Mouse (Mus musculus) adrenal gland, adult 8-10 months (tissue): ENCODE measurements at regions not wholly inside any gene's neighbourhood (a gene's known extent, or its start where the extent isn't known, plus 50 kb on each side); places are given as distances from the start of the nearest gene placed in this dataset.
A peak's percentile ranks its signal among the peaks of the same experiment; 100 is the strongest.

Experiments
- DNase-seq: peaks from one replicate; pipeline ENCODE4 v3.0.0; 2022

- no peak for DNase-seq
These were observed 1789.0 kb upstream of the Gm7489 start for GRCm38 (mm10) chr15:52095629-52096190.

GRCm38 (mm10) chr15:52108761-52109160, 1775.9 kb upstream of the Gm7489 start:
- no peak for DNase-seq

DNA sequence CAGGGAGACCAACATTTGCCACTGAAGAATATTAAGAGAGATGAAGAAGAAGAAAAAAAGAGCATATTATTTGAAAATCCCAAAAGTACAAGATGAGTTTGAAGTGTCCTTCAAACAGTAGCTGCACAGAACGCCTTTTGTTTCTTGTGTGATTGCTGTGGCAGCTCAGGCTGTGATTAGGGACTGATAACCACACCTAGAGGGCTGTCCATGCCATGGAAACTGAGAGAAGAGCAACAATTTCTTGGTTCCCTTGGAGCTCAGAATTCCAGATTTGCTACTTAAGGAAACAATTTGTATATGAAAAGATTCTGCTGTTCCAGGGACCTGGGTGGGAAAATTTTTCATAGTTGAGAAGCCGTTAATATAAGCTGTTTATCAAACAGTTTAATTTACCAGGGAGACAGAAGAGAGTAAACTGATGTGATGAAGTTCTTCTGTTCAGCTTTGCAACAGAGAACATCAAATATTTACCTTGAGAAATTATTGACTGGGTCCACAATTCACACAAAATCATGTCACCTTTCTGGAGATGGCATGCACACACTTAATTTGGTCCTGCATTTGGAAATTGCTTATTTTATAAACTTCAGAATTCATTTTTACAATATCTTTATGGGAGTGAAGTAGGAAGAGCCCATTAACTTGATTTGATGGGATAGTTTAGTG, 1770.2 kb upstream of the Gm7489 start:
- no peak for DNase-seq

DNA sequence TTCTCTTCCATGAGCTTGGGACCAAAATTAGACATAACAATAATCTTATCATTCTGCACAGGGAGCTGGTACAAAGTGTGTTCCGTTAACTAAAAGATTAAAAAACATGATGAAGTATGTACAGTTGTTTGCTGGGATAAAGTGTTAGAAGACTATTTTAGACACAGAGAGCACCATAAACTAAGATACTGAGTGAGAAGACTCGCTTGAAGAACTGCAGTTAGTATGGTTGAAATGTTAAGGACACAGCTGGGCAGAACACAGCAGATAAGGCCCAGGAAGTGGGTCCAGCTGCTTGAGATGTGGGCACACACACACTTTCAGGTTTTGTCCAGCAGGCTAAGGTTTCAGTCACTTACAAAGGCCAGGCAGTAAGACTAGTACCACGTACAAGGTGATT, 1748.0 kb upstream of the Gm7489 start:
- DNase-seq = no peak

- no peak for DNase-seq
These were observed 1731.3 kb upstream of the Gm7489 start for GRCm38 (mm10) chr15:52153421-52153820.

- DNase-seq = no peak
These were observed 1728.9 kb upstream of the Gm7489 start for GRCm38 (mm10) chr15:52155784-52156183.

DNA sequence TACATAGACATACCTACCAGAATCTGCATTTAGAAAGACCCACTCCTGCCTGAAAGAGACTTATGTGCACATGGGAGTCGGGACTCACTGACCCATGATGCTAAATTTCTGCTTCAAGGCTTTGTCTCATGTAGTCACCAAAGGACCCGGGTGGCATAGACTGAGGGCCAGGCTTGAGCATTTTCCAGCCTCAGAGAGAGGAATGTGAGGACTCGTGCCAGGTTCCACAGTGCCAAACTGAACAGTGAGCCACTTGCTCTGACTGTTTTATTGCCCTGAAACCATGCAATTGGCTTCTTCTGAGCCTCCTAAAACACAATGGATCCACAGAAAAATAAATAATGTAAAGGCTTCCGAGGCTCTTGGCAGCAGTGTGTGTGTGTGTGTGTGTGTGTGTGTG, 1727.9 kb upstream of the Gm7489 start:
- DNase-seq = no peak

- DNase-seq = peak; percentile 16
These were observed 1724.3 kb upstream of the Gm7489 start for GRCm38 (mm10) chr15:52160181-52161088.

DNA sequence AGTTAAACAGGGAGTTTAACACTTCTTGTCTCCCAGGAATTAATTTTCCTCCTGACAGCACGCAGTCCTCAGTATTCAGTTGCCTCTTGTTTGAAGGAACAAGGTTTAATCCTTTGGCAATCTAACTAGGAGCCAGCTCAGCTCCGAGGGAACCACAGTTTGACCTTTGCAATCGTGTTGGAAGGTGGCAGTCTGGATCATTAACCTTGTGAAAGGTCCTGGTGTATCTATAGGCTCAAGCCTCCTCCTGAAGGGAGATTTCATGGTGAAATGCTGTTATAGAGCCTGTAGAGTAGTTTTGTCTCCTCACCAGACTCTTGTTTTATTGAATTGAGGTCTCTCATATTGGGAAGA, 1723.6 kb upstream of the Gm7489 start:
- no peak for DNase-seq

- DNase-seq = peak; percentile 14
These were observed 1723.0 kb upstream of the Gm7489 start for GRCm38 (mm10) chr15:52161568-52162316.

GRCm38 (mm10) chr15:52166144-52166543, 1718.6 kb upstream of the Gm7489 start:
- no peak for DNase-seq

GRCm38 (mm10) chr15:52166595-52167443, 1717.9 kb upstream of the Gm7489 start:
- no peak for DNase-seq

DNA sequence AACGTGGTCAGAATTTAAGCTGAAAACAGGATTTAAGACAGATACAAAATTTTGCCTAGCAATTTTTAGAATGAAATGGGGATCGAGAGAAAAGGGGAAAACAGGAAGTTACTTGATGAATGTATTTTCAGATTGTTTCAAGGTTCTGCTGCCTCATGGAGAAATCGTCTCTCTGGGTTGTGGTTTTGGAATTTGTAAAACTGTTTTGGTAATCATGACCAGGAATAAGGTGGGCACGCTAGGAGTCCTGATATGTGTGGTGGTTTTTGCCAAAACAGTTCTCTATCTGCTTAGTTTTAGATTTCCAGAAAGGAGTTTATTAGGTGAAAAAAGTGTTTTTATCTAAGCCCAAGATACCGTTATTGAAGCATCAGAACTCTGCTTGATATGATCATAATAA, 1716.9 kb upstream of the Gm7489 start:
- no peak for DNase-seq

DNA sequence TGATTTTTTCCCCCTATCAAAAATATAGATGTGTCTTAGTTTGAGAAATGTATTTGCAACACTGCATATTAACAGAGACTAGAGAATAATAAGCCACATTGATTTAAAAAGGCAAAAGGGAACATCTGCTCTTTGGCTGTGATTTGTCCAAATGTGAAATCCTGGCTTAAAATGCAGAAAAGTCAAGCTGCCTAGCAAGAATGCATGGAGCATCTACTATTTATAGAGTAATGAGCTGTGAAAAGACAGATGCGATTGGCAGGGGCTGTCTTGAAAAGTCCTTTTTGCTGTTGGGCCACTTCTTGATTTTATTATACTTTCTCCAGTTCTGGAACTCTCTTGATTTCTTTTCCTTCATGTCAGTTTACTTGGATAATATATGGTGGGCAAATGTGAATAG, 1707.8 kb upstream of the Gm7489 start:
- DNase-seq = no peak

DNA sequence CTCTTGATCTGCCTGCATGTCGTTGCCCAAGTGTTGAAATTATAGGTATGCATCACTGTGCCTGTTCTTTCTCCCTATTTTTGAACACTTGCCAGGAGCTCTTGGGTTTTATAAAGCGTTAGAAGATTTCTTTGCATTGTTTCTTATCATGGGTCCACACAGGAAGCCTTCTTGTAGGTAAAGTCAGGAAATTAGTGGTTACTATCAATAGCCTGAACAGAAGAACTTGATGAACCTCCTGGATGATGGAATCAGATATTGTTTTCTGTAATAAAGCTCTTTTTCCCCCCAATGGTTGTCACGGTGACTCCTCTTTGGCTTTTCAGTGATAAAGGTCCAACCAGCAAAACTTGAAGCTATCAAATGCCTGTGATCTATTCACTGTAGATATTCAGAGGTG, 1706.0 kb upstream of the Gm7489 start:
- DNase-seq = no peak

DNA sequence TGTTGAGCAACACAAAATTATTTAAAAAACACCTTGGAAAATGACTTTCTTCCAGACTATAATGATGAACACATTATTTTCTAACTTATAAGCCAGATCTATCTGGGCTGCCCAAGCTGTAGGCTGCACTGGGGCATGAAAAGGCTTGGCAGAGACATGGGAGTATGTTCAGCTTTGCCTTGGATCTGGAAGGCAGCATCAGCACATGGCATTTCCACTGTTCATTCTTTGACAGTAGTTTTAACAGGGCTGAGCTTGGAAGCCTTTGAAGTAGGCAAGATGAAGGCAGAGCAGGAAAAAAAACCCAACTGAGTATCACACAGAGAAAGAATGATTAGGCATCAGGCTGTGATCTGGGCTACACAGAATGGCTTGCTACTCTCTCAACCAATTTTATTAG, 1705.3 kb upstream of the Gm7489 start:
- no peak for DNase-seq

GRCm38 (mm10) chr15:52191176-52191575, 1693.5 kb upstream of the Gm7489 start:
- no peak for DNase-seq

DNA sequence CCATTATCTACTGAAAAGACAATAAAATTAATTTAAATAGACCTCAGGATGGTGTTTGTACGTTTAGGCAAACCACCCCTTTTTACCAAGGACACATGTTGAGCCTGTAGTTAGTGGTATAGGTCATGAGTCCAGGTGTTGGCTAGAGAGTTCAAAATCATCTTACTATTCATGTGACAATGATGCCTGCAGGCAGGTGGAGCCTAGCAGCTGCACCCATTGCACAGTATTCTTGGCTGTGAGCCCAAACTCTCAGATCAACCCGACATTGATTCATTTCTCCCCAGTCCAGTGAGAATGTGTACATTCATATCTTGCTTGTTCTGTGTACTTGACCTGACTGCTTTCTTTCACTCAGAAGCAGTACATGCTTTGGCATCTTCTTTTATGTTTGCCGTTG, 1677.4 kb upstream of the Gm7489 start:
- no peak for DNase-seq

DNA sequence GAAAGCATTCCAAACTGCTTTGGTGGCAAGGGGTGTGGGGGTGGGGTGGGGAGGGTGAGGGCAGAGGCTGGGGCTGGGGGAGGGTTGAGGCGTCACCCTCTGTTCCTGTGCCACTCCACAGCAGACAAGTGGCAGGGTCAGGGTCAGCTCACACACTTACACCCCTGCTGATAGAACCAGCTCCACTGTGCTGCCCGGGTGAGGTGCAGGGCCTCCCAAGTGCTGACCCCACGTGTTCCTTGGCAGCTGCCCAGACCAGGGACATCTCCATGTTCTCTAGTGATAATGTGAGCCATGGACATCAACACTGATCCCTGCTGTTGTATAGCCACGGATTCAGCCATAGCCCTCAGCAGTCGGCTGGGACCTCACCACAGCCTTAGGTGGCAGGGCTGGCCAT, 1652.3 kb upstream of the Gm7489 start:
- no peak for DNase-seq

DNA sequence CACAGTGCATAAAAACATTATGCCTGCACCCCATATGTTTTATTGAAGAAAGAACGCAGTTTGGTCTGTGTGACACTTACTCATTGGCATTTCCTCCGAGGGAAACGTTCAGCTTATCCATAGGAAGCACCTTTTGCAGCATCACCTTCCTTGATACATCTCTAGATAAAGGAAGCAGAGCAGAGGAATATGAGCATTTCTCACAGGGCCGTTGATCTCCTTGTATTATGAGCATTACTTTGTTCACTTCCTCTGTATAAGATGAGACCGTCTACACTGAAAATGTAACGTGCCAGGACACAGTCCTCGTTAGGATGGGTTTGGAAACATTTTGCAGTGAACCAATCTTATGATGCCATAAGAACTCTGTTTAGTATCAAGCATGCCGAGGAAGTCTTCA, 1648.5 kb upstream of the Gm7489 start:
- DNase-seq = no peak

DNA sequence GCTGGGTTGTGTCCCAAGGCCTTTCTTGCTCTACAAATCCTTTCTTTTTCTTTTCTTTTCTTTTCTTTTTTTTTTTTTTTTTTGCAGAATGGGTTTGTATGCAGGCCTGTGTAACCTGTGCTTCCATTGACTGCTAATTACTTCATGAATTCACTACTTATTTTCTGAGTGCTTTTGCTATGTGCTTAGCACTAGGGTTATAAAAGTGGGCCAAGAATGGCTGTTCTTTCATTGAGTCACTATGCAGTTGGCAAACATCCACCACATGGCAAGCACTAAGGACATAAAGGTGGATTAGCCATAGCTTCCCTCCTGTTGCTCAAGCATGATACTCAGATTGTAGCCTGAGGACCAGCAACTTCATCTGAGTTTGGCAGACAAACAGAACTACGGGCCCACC, 1641.8 kb upstream of the Gm7489 start:
- DNase-seq = no peak
